Mouse (Mus musculus) midbrain, postnatal 0 days (tissue): ENCODE measurements around the gene Sox10. TPM values are rescaled to one million over a fixed set of nuclear protein-coding genes. Genes with fewer than 3 reads are reported as not detected.

Source experiments
- ATAC-seq: fragments of 200-750 bp; cut with Nextera tagmentation; 2 replicates; pipeline ENCODE4 v1.8.0; 2017; ENCODE audit warnings: moderate number of reproducible peaks, mild to moderate bottlenecking, moderate TSS enrichment, moderate library complexity; ENCODE audit not compliant: low FRiP score
- DNase-seq: peaks from one replicate; pipeline ENCODE4 v3.0.0-alpha.2; 2015; ENCODE audit warnings: low spot score
- H3K27ac ChIP-seq: fragments of 300-500 bp; sonication (generic); 2 replicates; pipeline ENCODE4 v1.5.1; 2014; ENCODE audit warnings: low read depth, mild to moderate bottlenecking, low read length, mixed read lengths
- H3K27me3 ChIP-seq: fragments of 300-500 bp; sonication (generic); 2 replicates; pipeline ENCODE4 v1.6.1; 2014; ENCODE audit warnings: low read length, control low read depth, mixed read lengths; ENCODE audit not compliant: insufficient read depth
- H3K36me3 ChIP-seq: fragments of 300-500 bp; sonication (generic); 2 replicates; pipeline ENCODE4 v1.6.1; 2014; ENCODE audit warnings: low read length, control low read depth, mixed read lengths; ENCODE audit not compliant: insufficient read depth
- H3K4me1 ChIP-seq: fragments of 300-500 bp; sonication (generic); 2 replicates; pipeline ENCODE4 v1.6.1; 2014; ENCODE audit warnings: mild to moderate bottlenecking, control low read depth, antibody characterized with exemption, low read length, mixed read lengths; ENCODE audit not compliant: insufficient read depth
- H3K4me2 ChIP-seq: fragments of 300-500 bp; sonication (generic); 2 replicates; pipeline ENCODE4 v1.6.1; 2014; ENCODE audit warnings: low read depth, mild to moderate bottlenecking, low read length, mixed read lengths; ENCODE audit not compliant: poor library complexity, severe bottlenecking
- H3K4me3 ChIP-seq: fragments of 300-500 bp; sonication (generic); 2 replicates; pipeline ENCODE4 v1.5.1; 2014; ENCODE audit warnings: low read depth, mild to moderate bottlenecking, low read length, moderate library complexity
- H3K9ac ChIP-seq: fragments of 300-500 bp; sonication (generic); replicated peaks from 2 replicates; pipeline ENCODE4 v1.6.1; 2014; ENCODE audit warnings: mild to moderate bottlenecking, low read length, moderate library complexity, mixed read lengths; ENCODE audit not compliant: poor library complexity, severe bottlenecking
- H3K9me3 ChIP-seq: fragments of 300-500 bp; sonication (generic); 2 replicates; pipeline ENCODE4 v1.6.1; 2016; ENCODE audit warnings: low read length, control low read depth
- CTCF ChIP-seq: IDR thresholded peaks from 2 replicates; pipeline ENCODE4 v1.5.1; 2016; ENCODE audit warnings: antibody characterized with exemption, mild to moderate bottlenecking
- WGBS: fragments of 180-500 bp; shearing (Covaris S2); extraction: QIAGEN DNeasy Blood & Tissue Kit; methylation state at CpG from one replicate; pipeline ENCODE4 v1.1.7; 2014; 5-methylcytosine and 5-hydroxymethylcytosine counted together
- polyA plus RNA-seq: library from polyadenylated mRNA; unstranded; fragments of >200 nt; fragmentation: Nextera tagmentation; extraction: Ambion mirVana; gene quantifications from 2 replicates; pipeline ENCODE4 v1.2.1, GENCODE M21; 2015
- total RNA-seq: library from RNA; depleted of rRNA; stranded (reverse); fragments of >200 nt; gene quantifications from 2 replicates; pipeline ENCODE4 v1.2.3, GENCODE M21; 2014

The Sox10 gene
- total and polyA plus RNA-seq, 2 experiments from 2014 or later = 6.8 to 19.2 TPM

DNA sequence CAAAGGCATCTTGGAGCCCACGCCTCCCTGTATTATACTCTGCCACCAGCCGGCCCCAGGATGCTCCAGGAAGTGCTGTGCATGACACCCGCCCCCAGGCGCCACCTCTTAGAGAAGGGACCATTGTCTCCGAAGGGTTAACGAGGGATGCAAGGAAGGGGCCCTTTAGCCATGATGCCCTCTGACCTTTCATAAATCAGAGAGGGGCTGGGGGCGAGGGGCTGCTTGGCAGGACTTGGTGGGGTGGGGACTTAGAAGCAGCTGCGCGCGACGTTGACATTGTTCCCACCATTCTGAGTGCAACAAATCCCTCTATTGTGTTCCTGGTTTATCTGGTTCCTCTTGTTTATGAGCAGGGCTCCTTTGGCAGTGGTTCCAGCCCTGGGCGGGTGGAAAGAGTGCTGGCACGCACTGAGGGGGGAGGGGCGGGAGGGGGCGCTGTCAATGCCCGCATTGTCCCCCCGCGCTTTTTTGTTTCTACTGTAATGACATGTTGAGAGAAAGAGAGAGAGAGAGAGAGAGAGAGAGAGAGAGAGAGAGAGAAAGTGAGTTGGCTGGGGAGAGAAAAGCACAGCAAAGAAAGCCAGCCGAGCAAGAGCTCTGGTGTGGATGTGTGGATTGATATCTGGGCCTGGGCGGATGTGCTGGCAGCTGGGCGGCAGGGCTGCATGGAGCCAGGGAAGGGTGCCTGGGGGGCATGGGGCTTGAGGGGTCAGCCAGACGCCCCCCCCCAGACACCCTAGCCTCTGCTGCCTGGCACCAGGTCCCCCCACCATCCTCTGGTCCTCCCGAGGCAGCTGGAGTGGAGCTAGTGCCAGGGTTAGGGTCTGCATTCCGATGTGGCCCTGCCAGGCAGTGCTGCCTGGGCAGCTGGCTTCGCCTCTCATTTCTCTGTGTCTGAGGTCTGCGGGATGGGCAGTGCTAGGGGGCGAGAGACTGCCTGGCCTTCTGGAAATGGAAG is 28.1 kb upstream of the Sox10 start:
- H3K4me2 ChIP-seq = 0 out of 2 replicates have a peak overlapping the region, but pooled peaks have one; percentile 20
- peaks cover 9% of the 10 kb centered on the region; the same call in 1 of the 2 replicates for H3K4me1 ChIP-seq
- no peaks in the 10 kb centered on the region for H3K36me3 ChIP-seq
- H3K9ac ChIP-seq = peak overlapping the region; percentile 50
- H3K9me3 ChIP-seq = no peaks in the 10 kb centered on the region
- TF ChIP-seq CTCF = no peak
- 13% methylated on average over 27 of the region's 27 CpGs for WGBS
- no peak overlapping the region for H3K4me3 ChIP-seq
- peak; percentile 83 for DNase-seq
- ATAC-seq = peak; percentile 86
- H3K27me3 ChIP-seq = no peaks in the 10 kb centered on the region
- peak overlapping the region; percentile 80 for H3K27ac ChIP-seq

DNA sequence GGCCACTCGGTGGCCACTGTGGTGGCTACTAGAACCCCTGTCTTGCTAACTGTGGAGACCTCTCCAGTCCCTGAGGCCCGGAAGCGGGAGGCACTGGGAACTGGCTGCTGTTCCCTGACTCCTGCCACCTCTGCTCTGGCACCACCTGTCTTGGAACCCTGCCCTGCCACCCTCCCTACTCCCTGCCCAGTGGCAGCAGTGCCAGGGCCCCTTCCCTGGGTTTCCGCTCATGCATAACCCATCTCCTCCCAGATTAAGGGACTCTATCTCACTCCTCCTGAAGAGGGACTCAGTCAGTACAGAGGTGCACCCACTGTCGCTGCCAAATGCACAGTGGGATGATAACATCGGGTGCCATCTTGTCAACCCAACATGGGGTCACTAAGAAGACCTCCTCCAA is 27.4 kb upstream of the Sox10 start:
- Histone ChIP-seq H3K4me1 (peaks cover 9% of the 10 kb centered on the region; the same call in 1 of the 2 replicates), H3K4me2 (no peak overlapping the region), H3K9ac (no peak overlapping the region), H3K27me3 (no peaks in the 10 kb centered on the region), H3K36me3 (no peaks in the 10 kb centered on the region), H3K27ac (peak overlapping the region; percentile 80; the same call in 1 of the 2 replicates), H3K4me3 (no peak overlapping the region), H3K9me3 (no peaks in the 10 kb centered on the region)
- 0 out of 2 replicates have a peak, but pooled peaks have one; percentile 8 for ATAC-seq
- WGBS = 68% methylated on average over 6 of the region's 6 CpGs
- no peak for TF ChIP-seq CTCF
- no peak for DNase-seq

DNA sequence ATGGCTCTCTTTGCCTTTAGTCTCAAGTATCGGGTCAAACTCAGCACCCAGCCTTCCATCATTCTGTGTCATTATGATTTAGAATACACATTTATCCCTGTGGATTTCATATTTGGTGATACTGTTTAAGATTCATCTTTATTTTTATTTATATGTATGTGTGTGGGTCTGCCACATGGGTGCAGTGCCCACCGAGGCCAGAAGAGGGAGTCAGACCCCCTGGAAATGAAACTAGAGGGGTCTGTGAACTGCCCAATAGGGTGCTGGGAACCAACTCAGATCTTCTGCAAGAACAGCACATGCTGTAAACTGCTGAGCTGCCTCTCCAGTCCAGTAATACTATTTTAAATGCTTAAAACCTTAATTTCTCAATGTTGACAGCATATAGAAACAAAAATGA is 26.4 kb upstream of the Sox10 start:
- TF ChIP-seq CTCF = peak; percentile 21; the same call in 1 of the 2 replicates
- H3K9ac ChIP-seq = no peak overlapping the region
- H3K4me1 ChIP-seq = peaks cover 9% of the 10 kb centered on the region; the same call in 1 of the 2 replicates
- 98% methylated on average over 2 of the region's 2 CpGs for WGBS
- H3K36me3 ChIP-seq = no peaks in the 10 kb centered on the region
- H3K4me2 ChIP-seq = no peak overlapping the region
- no peak overlapping the region for H3K27ac ChIP-seq
- no peak for ATAC-seq
- H3K4me3 ChIP-seq = no peak overlapping the region
- no peaks in the 10 kb centered on the region for H3K9me3 ChIP-seq
- no peaks in the 10 kb centered on the region for H3K27me3 ChIP-seq
- DNase-seq = no peak

- WGBS = 96% methylated on average over 8 of the region's 8 CpGs
- no peaks in the 10 kb centered on the region for H3K9me3 ChIP-seq
- H3K27me3 ChIP-seq = no peaks in the 10 kb centered on the region
- no peak for TF ChIP-seq CTCF
- no peaks in the 10 kb centered on the region for H3K4me1 ChIP-seq
- no peak for ATAC-seq
- no peak overlapping the region for H3K4me2 ChIP-seq
- no peaks in the 10 kb centered on the region for H3K36me3 ChIP-seq
- H3K9ac ChIP-seq = no peak overlapping the region
- no peak for DNase-seq
- H3K27ac ChIP-seq = no peak overlapping the region
- no peak overlapping the region for H3K4me3 ChIP-seq
Observed at GRCm38 (mm10) chr15:79187819-79188218, 22.8 kb upstream of the Sox10 start.

- ATAC-seq (no peak), DNase-seq (no peak)
- no peak overlapping the region for H3K4me2 ChIP-seq
- H3K36me3 ChIP-seq = no peaks in the 10 kb centered on the region
- no peak for TF ChIP-seq CTCF
- 87% methylated on average over 10 of the region's 10 CpGs for WGBS
- no peaks in the 10 kb centered on the region for H3K4me1 ChIP-seq
- H3K27me3 ChIP-seq = no peaks in the 10 kb centered on the region
- H3K9me3 ChIP-seq = no peaks in the 10 kb centered on the region
- no peak overlapping the region for H3K4me3 ChIP-seq
- H3K27ac ChIP-seq = no peak overlapping the region
- no peak overlapping the region for H3K9ac ChIP-seq
Observed at GRCm38 (mm10) chr15:79185213-79185612, 20.2 kb upstream of the Sox10 start.

GRCm38 (mm10) chr15:79176905-79177304 is 11.9 kb upstream of the Sox10 start:
- WGBS = 34% methylated on average over 6 of the region's 6 CpGs
- TF ChIP-seq CTCF = no peak
- H3K4me3 ChIP-seq = no peak overlapping the region

More at GRCm38 (mm10) chr15:79176905-79177304, 11.9 kb upstream of the Sox10 start:
- DNase-seq (no peak), ATAC-seq (no peak)
- Histone ChIP-seq H3K36me3 (no peaks in the 10 kb centered on the region), H3K27ac (no peak overlapping the region), H3K9me3 (no peaks in the 10 kb centered on the region), H3K4me1 (no peaks in the 10 kb centered on the region), H3K9ac (no peak overlapping the region), H3K27me3 (no peaks in the 10 kb centered on the region), H3K4me2 (no peak overlapping the region)
